Mouse (Mus musculus) 3134 (cell line): ENCODE results near the gene Disp2.
A peak's percentile ranks its signal among the peaks of the same experiment; 100 is the strongest.

Source experiments
- DNase-seq: peaks from one replicate; pipeline ENCODE4 v3.0.0-alpha.2; 2011; ENCODE audit warnings: low spot score; ENCODE audit not compliant: insufficient read length; ENCODE audit errors: extremely low read depth

The Disp2 gene

GRCm38 (mm10) chr2:118783663-118784062 lies 4.1 kb downstream of the Disp2 start:
- DNase-seq, result no peak

GRCm38 (mm10) chr2:118786525-118786924 lies 7.0 kb downstream of the Disp2 start:
- DNase-seq, result no peak

GRCm38 (mm10) chr2:118789501-118789900 lies 10.0 kb downstream of the Disp2 start:
- no peak for DNase-seq

GRCm38 (mm10) chr2:118790221-118790550 lies 10.7 kb downstream of the Disp2 start:
- no peak for DNase-seq

GRCm38 (mm10) chr2:118790551-118791525 lies 11.3 kb downstream of the Disp2 start:
- DNase-seq, result no peak

GRCm38 (mm10) chr2:118791591-118792258 lies 12.2 kb downstream of the Disp2 start:
- no peak for DNase-seq

GRCm38 (mm10) chr2:118792259-118792613 lies 12.7 kb downstream of the Disp2 start:
- DNase-seq, result no peak

GRCm38 (mm10) chr2:118793636-118794035 lies 14.1 kb downstream of the Disp2 start:
- no peak for DNase-seq

- no peak for DNase-seq
These were observed 23.1 kb downstream of the Disp2 start for GRCm38 (mm10) chr2:118802542-118803118.

GRCm38 (mm10) chr2:118804474-118804873 lies 25.0 kb downstream of the Disp2 start:
- no peak for DNase-seq

GRCm38 (mm10) chr2:118805137-118805536 lies 25.6 kb downstream of the Disp2 start:
- DNase-seq, result no peak

GRCm38 (mm10) chr2:118805756-118806155 lies 26.2 kb downstream of the Disp2 start:
- DNase-seq, result no peak

GRCm38 (mm10) chr2:118806860-118807259 lies 27.3 kb downstream of the Disp2 start:
- DNase-seq, result peak; percentile 65

GRCm38 (mm10) chr2:118810861-118811260 lies 31.3 kb downstream of the Disp2 start:
- no peak for DNase-seq

GRCm38 (mm10) chr2:118812724-118813123 lies 33.2 kb downstream of the Disp2 start:
- no peak for DNase-seq

GRCm38 (mm10) chr2:118813981-118814836 lies 34.7 kb downstream of the Disp2 start, which contains the start of gene Knstrn:
Gene Knstrn, plus strand, starts transcription at chr2:118814003.
- peak; percentile 92 for DNase-seq

GRCm38 (mm10) chr2:118822800-118823199 lies 43.3 kb downstream of the Disp2 start:
- no peak for DNase-seq

GRCm38 (mm10) chr2:118824396-118824795 lies 44.9 kb downstream of the Disp2 start:
- DNase-seq, result no peak

GRCm38 (mm10) chr2:118829096-118829495 lies 49.6 kb downstream of the Disp2 start:
- peak; percentile 59 for DNase-seq

- no peak for DNase-seq
These were observed 54.5 kb downstream of the Disp2 start for GRCm38 (mm10) chr2:118834061-118834460.

- no peak for DNase-seq
These were observed 55.6 kb downstream of the Disp2 start for GRCm38 (mm10) chr2:118835115-118835514.
